Mouse (Mus musculus) v-Abl transformed pro-B cells (cell line): ENCODE measurements around the gene Abl1.

ENCODE experiments used
- in situ Hi-C, 2 experiments: fragments of 400-800 bp; cut with MboI; formaldehyde crosslinking; loops; one replicate each; pipeline ENCODE4 v1.15.1; 2025; ENCODE audit not compliant: unreplicated experiment in 2 of 2

Abl1 gene

DNA sequence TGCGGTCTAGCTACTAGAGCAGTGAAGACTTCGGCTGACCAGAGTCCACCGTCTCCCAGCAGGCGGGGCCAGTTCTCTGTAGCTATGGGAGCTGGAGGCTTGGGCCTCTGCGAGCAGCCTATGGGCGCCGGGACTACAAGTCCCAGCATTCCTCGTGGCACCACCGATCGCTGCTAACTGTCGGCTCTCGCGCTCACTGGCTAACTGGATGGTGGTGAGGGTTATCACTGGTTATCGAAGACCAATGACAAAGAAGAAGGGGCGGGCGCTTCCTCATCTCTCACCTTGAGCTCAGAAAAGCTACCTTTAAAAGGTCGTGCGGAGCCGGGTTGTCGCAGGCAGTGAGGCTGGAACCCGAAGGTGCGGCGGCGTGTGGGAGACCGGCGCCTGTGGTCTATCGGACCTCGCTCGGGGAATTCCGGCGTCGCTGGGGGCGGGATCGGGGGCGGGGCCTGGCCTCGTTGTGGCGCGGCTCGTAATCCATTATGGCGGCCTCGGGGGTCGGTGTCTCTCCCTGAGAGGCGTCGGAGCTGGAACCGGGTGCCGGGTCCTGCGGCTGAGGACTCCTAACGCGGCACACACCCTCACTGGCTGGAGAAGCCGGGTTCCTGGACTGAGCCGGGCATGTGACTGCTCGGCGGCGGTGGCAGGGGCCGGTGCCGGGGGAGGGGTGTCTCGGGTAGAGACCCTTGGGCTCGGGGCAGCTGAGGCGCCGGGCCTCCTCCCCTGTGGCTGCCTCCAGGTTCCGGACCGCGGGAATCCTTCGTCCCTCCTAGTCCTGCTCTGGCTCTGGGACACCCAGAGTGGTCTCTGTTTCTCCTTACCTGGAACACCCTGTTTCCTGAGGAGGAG is at the start of gene Abl1:
Gene Abl1, plus strand, starts transcription at position 303 of the 852 bp plus-strand sequence.
- in situ Hi-C loops: loop anchor here (5.0 to 25.0 kb wide), 6 partner anchors 99 to 449 kb away; partner anchors contain the start of gene Lamc3 (in 2 of the 2)

DNA sequence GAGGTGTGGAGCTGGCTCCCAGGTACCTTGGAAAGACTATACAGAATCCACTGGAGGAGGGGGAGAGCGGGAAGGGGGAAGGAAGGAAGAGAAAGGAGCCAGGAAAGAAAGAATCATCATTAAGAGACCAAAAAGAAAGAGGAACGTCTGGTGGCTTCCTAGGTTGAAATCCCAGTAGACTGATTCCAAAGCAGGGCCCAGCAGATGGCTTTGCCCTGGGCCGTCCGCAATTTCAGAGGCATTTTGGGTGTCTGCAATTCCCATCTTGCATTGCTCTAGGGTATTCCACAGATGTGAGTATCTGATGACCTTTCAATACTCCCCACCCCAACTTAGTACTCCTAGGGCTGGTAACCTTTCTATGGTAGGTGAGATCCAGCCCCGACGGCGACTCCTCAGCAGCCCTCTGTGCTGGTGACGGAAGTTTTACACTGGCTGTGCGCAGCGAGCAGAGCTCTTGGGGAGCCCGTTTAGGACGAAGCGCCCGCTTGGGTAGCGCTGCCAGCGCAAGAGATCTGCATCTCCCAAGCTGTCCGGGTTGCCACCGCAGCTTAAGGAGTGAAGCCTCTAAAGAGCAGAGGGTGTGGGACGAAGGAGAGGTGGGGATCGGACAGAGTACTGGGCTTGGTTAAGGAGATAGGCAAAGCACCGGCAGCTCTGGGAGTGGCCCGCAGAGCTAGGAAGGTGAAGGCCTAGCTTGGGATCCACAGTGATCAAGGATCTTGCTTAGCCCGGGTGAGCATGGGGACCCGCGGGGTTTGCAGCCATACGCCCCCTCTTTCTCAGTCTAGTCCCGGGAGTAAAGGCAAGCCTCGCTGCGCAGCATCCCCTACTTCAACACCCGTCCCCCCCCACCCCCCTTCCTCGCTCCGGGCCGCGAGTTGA is 49.4 kb upstream of the Abl1 start:
- in situ Hi-C loops: loop anchor here in 1 of 2 experiments (25.0 kb wide), 1 partner anchor 777 kb away; no protein-coding TSS in a partner anchor

DNA sequence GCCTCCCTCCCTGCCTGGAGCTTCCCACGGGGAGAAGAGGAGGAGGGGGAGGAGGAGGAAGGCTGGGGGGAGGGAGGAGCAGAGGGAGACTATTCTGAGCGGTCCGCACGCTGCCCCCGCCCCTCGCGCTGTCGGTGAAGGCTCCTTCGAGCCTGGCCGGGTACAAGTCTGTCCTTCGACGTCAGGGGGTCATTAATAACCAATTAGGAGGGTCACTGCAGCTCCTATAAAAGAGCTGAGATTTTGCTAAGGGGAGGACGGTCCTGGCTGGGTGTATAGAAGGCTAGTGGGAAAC is 48.8 kb upstream of the Abl1 start:
- in situ Hi-C loops: loop anchor here in 1 of 2 experiments (25.0 kb wide), 1 partner anchor 777 kb away; no protein-coding TSS in a partner anchor

DNA sequence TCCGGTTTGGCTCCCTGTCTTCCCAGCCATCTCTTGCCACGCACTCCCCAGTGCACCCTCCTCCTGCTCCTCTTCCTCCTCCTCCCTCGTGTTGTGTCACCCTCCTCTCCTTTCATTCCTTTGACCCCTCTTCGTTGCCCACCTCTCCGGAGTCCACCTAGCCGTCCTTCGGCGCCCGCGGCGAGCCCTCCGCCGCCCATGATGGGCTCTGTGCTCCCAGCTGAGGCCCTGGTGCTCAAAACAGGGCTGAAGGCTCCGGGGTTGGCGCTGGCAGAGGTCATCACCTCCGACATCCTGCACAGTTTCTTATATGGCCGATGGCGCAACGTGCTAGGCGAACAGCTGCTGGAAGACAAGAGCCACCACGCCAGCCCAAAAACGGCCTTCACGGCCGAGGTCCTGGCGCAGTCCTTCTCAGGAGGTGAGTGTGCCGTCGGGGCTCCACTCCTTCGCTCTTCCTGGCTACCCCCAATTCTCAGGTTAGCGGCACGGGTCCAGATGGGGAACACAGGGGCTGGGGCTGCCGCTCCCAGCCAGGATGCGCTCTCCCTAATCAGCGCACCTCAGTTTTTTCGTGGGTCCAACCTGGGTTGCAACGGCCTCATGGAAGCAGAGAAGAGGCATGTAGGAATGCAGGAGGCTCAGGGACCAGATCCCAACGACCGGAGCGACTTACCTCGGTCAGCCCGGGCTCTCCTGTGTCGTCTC is 48.1 kb upstream of the Abl1 start, which contains the start of gene Prdm12:
Gene Prdm12, plus strand, starts transcription at position 137 of the 708 bp plus-strand sequence.
- in situ Hi-C loops: loop anchor here in 1 of 2 experiments (25.0 kb wide), 1 partner anchor 778 kb away; no protein-coding TSS in a partner anchor

DNA sequence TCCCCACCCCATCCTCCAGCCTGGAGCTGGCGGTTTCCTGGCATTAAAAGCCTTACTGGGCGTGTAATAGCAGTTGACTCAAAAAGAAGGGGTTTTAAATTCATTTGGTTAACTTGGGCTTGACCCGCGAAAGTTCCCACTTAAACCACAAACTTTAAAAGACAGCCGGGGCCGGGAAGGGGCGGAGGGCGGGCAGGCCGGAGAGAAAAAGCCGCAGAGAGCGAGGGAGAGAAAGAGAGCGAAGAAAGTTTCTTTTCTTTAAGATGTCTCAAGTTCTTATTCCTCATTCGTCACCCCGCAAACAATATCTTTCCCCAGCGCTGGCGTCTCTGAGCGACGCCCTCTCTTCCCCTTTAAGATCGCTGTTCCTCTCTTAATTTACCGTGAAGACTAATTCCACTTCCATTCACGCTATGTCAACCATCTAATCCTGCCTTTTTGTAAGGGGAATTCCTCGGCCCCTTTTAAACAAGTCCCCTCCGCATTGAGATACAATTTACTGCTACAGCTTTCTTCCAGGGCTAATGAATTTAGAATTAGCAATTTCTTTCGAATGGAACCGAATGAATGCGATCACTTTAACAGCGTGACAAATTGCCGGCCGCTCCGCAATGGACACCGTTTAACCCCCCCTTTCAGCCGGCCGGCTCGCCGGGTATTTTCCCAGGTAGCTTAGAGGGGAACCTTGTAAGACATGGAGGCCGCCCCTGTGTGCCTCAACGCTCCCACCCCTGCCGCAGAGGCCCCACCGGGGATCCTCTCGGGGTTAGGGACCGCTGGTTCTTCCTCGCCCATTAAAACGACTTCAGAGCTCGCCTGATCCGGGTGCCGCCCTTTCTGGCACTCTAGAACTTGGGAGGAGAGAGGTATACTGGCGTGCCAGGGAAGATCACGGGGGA is 47.3 kb upstream of the Abl1 start:
- in situ Hi-C loops: loop anchor here in 1 of 2 experiments (25.0 kb wide), 1 partner anchor 779 kb away; no protein-coding TSS in a partner anchor

DNA sequence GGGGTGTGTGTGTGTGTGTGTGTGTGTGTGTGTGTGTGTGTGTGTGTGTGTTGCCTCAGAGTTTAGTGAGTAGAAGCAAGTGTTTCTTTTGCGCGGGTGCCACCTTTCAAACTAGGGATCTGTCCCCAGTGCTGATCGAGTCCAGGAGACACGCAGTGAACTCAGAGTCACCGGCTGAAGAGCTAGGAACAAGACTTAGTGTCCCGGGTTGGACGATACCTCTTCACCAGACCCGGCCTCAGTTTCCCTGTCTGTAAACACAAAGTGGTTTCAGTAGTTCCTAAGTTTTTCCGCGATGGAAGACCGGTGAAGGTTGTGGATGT is 46.7 kb upstream of the Abl1 start:
- in situ Hi-C loops: loop anchor here in 1 of 2 experiments (25.0 kb wide), 1 partner anchor 779 kb away; no protein-coding TSS in a partner anchor

DNA sequence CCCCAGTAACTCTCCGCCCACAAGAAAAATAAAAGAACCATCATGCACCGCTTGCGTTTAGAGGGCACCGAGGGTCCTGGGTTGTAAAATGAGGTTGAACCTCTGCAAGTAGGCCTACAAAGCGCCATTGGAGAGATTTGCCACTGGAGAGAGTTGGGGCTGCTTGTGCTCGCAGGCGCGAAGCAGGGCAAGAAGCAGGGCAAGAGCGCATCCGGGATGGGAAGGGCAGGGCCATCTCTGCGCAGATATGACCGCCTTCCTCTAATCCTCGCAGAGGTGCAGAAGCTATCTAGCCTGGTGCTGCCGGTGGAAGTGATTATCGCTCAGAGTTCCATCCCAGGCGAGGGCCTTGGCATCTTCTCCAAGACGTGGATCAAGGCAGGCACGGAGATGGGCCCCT is 46.2 kb upstream of the Abl1 start:
- in situ Hi-C loops: loop anchor here in 1 of 2 experiments (25.0 kb wide), 1 partner anchor 780 kb away; no protein-coding TSS in a partner anchor

DNA sequence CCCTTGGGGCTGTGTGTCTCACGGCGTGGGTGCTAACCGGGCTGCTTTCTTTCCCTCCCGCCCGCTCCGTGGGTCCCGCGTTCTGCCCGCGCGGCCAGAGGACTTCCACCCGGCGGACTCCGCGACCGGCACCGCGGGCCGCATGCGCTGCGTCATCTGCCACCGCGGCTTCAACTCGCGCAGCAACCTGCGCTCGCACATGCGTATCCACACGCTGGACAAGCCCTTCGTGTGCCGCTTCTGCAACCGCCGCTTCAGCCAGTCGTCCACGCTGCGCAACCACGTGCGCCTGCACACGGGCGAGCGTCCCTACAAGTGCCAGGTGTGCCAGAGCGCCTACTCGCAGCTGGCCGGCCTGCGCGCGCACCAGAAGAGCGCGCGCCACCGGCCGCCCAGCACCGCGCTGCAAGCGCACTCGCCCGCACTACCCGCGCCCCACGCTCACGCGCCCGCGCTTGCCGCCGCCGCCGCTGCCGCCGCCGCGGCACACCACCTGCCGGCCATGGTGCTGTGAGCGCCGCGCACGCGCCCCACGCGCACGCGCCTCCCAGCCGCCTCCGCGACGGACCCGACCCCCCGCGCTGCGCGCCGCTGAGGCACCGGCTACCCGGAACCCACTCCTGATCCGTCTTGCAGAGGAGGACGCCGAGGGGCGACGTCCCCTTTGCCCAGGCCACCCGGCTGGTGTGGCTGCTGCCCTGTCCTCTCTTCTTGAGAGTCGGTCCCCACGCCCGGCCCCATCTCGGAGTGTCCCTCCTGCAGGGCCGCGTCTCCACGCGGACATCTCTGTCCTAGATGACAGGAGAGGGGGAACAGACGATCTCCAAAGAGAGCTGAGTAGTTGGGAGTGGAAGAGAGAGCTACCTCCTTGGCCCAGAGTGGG is 34.0 kb upstream of the Abl1 start:
- in situ Hi-C loops: no loop called here

DNA sequence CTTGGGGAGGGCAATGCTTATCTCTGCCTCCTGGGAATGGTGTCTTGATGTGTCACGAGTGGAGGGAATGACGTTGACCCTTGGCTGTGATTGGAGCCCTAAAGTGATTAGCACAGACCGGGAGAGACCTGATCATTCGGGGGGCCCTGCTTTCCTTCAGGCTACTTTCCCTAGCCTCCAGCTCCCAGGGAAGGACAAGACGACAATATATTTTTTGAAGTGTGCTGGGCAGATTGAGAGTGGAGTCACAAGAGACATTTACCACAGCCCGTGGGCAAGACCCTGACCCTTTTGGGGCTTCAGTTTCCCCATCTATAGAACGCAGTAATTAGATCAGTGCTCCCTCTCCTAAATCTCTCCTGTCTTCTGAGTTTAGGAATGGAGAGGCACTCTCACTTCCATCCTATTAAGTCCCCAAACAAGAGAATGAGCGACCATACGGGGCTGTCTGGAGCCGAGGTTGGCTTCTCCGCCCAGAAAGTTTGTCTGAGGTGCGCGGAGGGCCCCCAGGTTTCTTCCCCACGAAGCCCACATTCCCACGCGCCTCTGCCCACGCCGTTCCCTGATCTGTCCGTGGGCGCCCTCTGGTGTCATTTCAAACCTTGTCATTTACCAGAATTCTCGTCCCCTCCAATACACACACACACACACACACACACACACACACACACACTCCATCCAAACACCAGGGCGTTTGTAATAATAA is 33.2 kb upstream of the Abl1 start:
- in situ Hi-C loops: loop anchor here (5.0 kb wide), 1 partner anchor 173 kb away; no protein-coding TSS in a partner anchor

DNA sequence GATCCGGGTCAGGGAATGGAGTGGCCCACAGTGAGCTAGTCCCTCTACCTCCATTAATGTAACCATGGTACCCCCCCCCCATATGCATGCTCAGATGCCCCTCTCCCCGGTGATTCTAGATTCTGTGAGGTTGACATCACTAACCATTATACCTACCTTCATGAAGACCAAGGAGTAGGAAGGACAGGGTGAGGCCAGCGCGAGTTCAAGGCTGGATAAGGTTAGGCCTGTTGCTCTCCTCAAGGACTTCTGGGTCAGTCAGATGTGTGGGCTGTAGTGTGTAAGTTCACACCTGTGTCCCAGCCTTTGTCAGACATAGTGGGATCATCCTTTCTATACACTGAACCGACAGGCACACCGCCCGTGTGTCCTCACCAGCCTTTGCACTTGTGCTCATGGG is 31.8 kb upstream of the Abl1 start:
- in situ Hi-C loops: loop anchor here (5.0 kb wide), 1 partner anchor 174 kb away; no protein-coding TSS in a partner anchor

DNA sequence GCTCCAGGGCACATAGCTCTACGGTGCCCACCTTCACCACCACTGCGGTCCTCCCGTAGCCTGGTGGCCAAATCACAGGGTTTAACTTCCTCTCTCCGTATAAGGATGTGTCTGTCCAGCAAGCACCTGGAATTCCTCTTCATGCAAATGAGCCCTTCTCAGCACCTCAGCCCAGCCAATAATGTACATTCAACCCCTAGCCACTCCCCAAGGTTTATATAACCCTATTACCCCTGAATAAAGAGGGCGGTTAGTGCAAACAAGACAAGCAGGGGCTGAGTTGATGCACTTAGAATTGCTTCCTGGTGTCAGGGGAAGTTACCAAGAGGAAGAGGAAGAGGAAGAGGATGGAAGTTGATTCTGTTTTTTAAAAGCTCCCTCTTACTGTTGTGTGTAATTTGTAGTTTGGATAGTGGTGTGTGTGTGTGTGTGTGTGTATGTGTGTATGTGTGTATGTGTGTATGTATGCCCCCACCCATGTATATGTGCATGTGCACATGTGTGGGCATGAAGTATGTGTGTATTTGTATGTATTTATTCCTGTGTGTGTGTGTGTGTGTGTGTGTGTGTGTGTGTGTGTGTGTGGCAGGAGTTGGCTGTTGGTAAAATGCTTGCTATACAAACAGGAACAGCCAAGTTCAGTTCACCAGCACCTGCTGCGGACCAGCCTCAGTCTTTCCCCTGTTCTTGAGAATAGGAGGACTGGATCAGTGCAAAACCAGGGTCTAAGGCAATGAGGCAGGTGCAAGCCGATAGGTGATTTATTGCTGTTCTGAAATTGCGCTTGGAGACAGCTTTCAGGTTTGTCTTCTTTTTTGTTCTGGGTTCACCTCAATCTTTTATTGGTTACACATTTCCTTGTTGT is 25.0 kb upstream of the Abl1 start:
- in situ Hi-C loops: no loop called here

DNA sequence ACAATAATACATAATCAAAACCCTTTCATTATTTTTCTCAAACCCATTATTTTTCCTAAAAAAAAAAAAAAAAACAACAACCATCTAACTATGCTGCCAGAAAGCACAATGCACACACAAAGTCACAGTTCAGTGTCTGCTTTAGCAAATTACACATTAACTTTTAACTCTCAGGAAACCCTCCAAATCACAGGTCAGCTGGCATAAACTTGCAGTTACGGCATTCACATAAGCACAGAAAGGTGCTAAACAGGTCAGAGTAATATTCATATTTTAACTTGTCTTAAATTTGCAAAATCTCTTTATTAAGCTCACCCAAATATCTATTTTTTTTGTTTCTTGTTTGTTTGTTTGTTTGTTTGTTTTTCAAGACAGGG is 24.4 kb upstream of the Abl1 start:
- in situ Hi-C loops: no loop called here

DNA sequence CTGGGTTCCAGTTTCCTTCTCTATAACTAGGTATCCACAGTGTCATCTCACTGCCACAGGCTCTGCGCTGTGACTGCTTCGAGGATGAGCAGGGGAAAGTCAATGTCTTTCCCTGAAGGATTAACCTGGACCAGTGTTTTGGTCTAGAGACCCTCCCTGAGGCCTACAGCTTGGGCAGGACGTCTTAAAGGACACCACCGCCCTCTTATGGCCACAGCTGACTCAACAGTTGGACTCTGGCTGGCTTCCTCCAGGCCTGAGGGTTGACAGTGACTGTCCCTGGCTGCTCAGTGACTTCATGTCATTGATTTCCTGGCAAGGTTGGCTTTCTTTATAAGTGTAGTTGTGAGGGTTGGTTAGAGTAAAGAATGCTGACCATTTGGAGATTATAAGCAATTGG is 20.8 kb upstream of the Abl1 start:
- in situ Hi-C loops: no loop called here

DNA sequence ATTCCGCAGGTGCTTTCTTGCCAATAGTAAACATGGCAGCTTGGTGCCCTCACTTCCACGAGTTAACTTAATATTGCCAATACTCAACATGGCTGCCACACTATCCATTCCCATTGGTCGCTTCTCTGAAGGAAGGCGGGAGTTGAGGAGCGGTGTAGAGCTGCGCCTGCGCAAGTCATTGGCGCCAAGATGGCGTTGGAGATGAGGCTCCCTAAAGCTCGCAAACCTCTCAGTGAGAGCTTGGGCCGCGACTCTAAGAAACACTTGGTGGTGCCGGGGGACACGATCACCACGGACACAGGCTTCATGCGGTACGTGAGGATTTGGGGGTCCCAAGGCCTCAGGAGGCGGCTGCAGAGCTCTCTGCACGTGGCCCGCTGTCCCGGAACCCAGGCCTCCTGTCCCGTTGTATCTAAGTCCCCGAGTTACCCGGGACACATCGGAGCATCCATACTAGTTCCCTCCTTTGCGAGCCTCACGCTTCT is 17.6 kb upstream of the Abl1 start, which contains the start of gene Exosc2:
Gene Exosc2, plus strand, starts transcription at position 165 of the 485 bp plus-strand sequence.
- in situ Hi-C loops: no loop called here

DNA sequence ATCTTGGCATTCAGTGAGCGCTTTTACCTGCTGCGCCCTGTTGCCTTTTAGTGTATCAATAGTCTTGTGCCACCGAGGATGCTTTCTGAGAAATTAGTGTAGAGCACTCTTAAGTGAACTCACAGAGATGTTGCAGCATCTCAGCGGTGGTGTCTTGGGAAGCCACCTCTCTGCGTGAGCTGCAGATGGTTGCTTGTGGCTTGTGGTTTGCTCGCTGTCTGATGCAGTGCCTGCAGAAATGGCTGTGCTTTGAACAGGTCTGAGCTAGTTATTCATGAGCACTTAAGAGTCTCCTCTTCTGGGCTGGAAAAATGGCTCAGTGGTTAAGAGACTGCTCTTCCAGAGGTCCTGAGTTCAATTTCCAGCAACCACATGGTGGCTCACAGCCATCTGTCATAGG is 9.5 kb upstream of the Abl1 start:
- in situ Hi-C loops: loop anchor here in 1 of 2 experiments (25.0 kb wide), 1 partner anchor 459 kb away; no protein-coding TSS in a partner anchor

DNA sequence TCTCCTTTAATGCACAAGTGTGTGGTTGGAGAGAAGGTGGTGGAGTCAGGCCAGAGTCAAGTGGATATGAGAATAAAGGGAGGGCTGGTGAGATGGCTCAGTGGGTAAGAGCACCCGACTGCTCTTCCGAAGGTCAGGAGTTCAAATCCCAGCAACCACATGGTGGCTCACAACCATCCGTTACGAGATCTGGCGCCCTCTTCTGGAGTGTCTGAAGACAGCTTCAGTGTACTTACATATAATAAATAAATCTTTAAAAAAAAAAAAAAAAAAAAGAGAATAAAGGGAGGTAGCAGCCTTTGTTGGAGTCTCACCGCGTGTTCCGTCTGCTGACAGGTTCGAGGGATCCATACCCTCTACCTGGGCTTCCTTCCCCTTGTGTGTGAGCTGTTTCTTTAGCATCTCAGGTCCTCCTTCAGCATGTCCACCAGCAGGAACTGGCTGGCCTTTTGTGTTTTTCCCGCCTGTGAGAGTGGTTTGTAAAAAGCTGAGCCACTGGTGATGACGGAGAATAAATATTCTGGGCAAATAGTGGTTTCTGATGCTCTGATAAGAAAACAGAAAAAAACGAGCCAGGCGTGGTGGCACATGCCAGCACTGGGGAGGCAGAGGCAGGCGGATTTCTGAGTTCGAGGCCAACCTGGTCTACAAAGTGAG is 7.0 kb upstream of the Abl1 start:
- in situ Hi-C loops: loop anchor here (5.0 to 25.0 kb wide), 4 partner anchors 204 to 456 kb away; partner anchors contain the start of gene Lamc3 (in 1 of the 2)
